Comparison of ENCODE assay signal across 30 mouse cellular contexts in genomic region chr11:72376562-72376961, GRCm38 (mm10). TPM values are rescaled to one million over a fixed set of nuclear protein-coding genes. Genes with fewer than 3 reads are reported as not detected.
DNase-seq lines count a peak whose midpoint lies in the region; ATAC-seq and TF ChIP-seq lines count a peak whose summit lies in the region.
"Had no signal": no experiment of that assay in that cellular context is flagged by ENCODE, and none has a peak within 500 bp of the region (broad histone marks: within the 10 kb centered on the region; RNA-seq: fewer than 3 reads in every experiment).

No protein-coding gene starts in this region.

- no peaks in the 10 kb centered on the region for H3K79me2 ChIP-seq in MEL (ENCODE audit: control insufficient read depth, insufficient read depth, low read length, poor library complexity)

- no peak for TF ChIP-seq POLR2A in MEL (IDR thresholded peaks at IDR 0.05; ENCODE audit: control insufficient read depth in 1 of 2, insufficient read depth in 1 of 2, low read depth in 1 of 2, low read length in 2 of 2, poor library complexity in 1 of 2)

- no peak for TF ChIP-seq CTCF in heart, postnatal 0 days (IDR thresholded peaks at IDR 0.05; ENCODE audit: low read depth)
- TF ChIP-seq CTCF in MEL (IDR thresholded peaks at IDR 0.05 in 2 of 3, conservative IDR thresholded peaks at IDR 0.05 in 1 of 3; ENCODE audit: control insufficient read depth in 1 of 3, insufficient read depth in 1 of 3, low read depth in 2 of 3, low read length in 3 of 3, poor library complexity in 1 of 3, severe bottlenecking in 1 of 3): no peak

- TF ChIP-seq RAD21 in MEL (IDR thresholded peaks at IDR 0.05; ENCODE audit: low read depth, low read length): no peak

- no peak overlapping the region for H3K27ac ChIP-seq in heart, embryonic 12.5 days (ENCODE audit: poor library complexity, severe bottlenecking)
- no peak overlapping the region for H3K27ac ChIP-seq in heart, postnatal 0 days (ENCODE audit: low read depth)
- no peak overlapping the region for H3K27ac ChIP-seq in MEL (ENCODE audit: control insufficient read depth, low read depth, low read length)
- H3K27ac ChIP-seq: embryonic facial prominence, embryonic 10.5 days; embryonic facial prominence, embryonic 13.5 days; forebrain, embryonic 12.5 days; forebrain, embryonic 15.5 days; hindbrain, embryonic 14.5 days had no signal

- H3K9ac ChIP-seq in heart, embryonic 12.5 days: no peak overlapping the region
- no peak overlapping the region for H3K9ac ChIP-seq in heart, postnatal 0 days (replicated peaks; ENCODE audit: low read depth, low read length)
- H3K9ac ChIP-seq in MEL (ENCODE audit: control insufficient read depth, low read depth, low read length, poor library complexity, severe bottlenecking): no peak overlapping the region
- H3K9ac ChIP-seq: embryonic facial prominence, embryonic 13.5 days; forebrain, embryonic 12.5 days; forebrain, embryonic 15.5 days; hindbrain, embryonic 14.5 days had no signal

- intact Hi-C loops in heart, postnatal 36 days (cut with DNase I): no loop called here

- peaks cover 3% of the 10 kb centered on the region; the same call in 1 of the 2 replicates for H3K9me3 ChIP-seq in heart, embryonic 12.5 days (replicated peaks)
- no peaks in the 10 kb centered on the region for H3K9me3 ChIP-seq in heart, postnatal 0 days (replicated peaks; ENCODE audit: control insufficient read depth, low read length)
- no peaks in the 10 kb centered on the region for H3K9me3 ChIP-seq in MEL (replicated peaks; ENCODE audit: insufficient read depth, low read length)
- H3K9me3 ChIP-seq: embryonic facial prominence, embryonic 13.5 days; forebrain, embryonic 12.5 days; forebrain, embryonic 15.5 days had no signal

- WGBS in heart, embryonic 12.5 days: 56% methylated on average over 2 of the region's 2 CpGs
- 75% methylated on average over 2 of the region's 2 CpGs for WGBS in heart, postnatal 0 days

- H3K4me3 ChIP-seq in heart, embryonic 12.5 days: no peak overlapping the region
- H3K4me3 ChIP-seq in heart, postnatal 0 days (ENCODE audit: low read depth, low read length): no peak overlapping the region
- H3K4me3 ChIP-seq in MEL (ENCODE audit: control insufficient read depth in 1 of 2, insufficient read depth in 1 of 2, low read depth in 2 of 2, low read length in 2 of 2): no peak overlapping the region
- H3K4me3 ChIP-seq: embryonic facial prominence, embryonic 10.5 days; embryonic facial prominence, embryonic 13.5 days; erythroblast, embryonic 14.5 days; forebrain, embryonic 12.5 days; forebrain, embryonic 15.5 days had no signal

- H3K27me3 ChIP-seq in heart, embryonic 12.5 days (replicated peaks): no peaks in the 10 kb centered on the region
- no peaks in the 10 kb centered on the region for H3K27me3 ChIP-seq in heart, postnatal 0 days (ENCODE audit: control insufficient read depth, insufficient read depth, low read length)
- H3K27me3 ChIP-seq in MEL (ENCODE audit: control insufficient read depth in 1 of 2, insufficient read depth in 2 of 2, low read length in 2 of 2): peaks cover 0 to 2% of the 10 kb centered on the region in 2 experiments; a peak in 1 of 4 replicates
- H3K27me3 ChIP-seq: embryonic facial prominence, embryonic 13.5 days; forebrain, embryonic 12.5 days; forebrain, embryonic 15.5 days; Patski had no signal

- ATAC-seq in heart, embryonic 12.5 days (ENCODE audit: insufficient number of reproducible peaks, low FRiP score): peak; percentile 63; the same call in 1 of the 2 replicates
- no peak for ATAC-seq in heart, postnatal 0 days (ENCODE audit: insufficient read depth, low read depth)
- ATAC-seq: activated CD4-positive, CD25-positive, alpha-beta regulatory T cell, adult 4 months; forebrain, embryonic 15.5 days; Patski had no signal

- no peak for DNase-seq in heart, postnatal 36 days
- DNase-seq in heart, postnatal 0 days (ENCODE audit: low spot score): peak; percentile 28
- DNase-seq in heart, adult 8-10 months (ENCODE audit: low spot score): no peak
- DNase-seq in MEL (ENCODE audit: low read depth, low spot score): peak; percentile 38
- DNase-seq in ZHBTc4 (ENCODE audit: low read depth, low spot score): peak; percentile 68
- no peak for DNase-seq in testis, postnatal 14 days (ENCODE audit: low spot score)
- DNase-seq: adrenal gland, adult 8-10 months; adrenal gland, postnatal 25 days; B cell, adult 2 months; cerebellum, adult 11-12 months; cerebellum, adult 8-10 months; cerebellum, postnatal 10 days; cerebellum, postnatal 36 days; embryo, embryonic 11 days; gastrocnemius, postnatal 10 days; heart, adult 11 months; heart, postnatal 4 days; kidney, adult 11 months; kidney, adult 8-10 months had no signal

- no peak overlapping the region for H3K4me2 ChIP-seq in heart, embryonic 12.5 days
- no peak overlapping the region for H3K4me2 ChIP-seq in heart, postnatal 0 days (ENCODE audit: low read depth, low read length)
- H3K4me2 ChIP-seq: embryonic facial prominence, embryonic 13.5 days; forebrain, embryonic 12.5 days; forebrain, embryonic 15.5 days; hindbrain, embryonic 14.5 days had no signal

- no peaks in the 10 kb centered on the region for H3K36me3 ChIP-seq in heart, embryonic 12.5 days
- H3K36me3 ChIP-seq in heart, postnatal 0 days (replicated peaks; ENCODE audit: control insufficient read depth, insufficient read depth, low read length): no peaks in the 10 kb centered on the region
- no peaks in the 10 kb centered on the region for H3K36me3 ChIP-seq in MEL (ENCODE audit: control insufficient read depth in 1 of 2, insufficient read depth in 2 of 2, low read length in 2 of 2)
- H3K36me3 ChIP-seq: embryonic facial prominence, embryonic 10.5 days; embryonic facial prominence, embryonic 13.5 days; forebrain, embryonic 12.5 days; forebrain, embryonic 15.5 days had no signal

- TF ChIP-seq EP300 in heart, postnatal 0 days (IDR thresholded peaks at IDR 0.05; ENCODE audit: low read depth): no peak
- TF ChIP-seq EP300 in MEL (IDR thresholded peaks at IDR 0.05; ENCODE audit: low read depth in 1 of 2, low read length in 2 of 2): peak; percentile 64 to 72

- 0 out of 2 replicates have a peak, but pooled peaks cover 3% of the 10 kb centered on the region for H3K4me1 ChIP-seq in heart, embryonic 12.5 days (replicated peaks)
- no peaks in the 10 kb centered on the region for H3K4me1 ChIP-seq in heart, postnatal 0 days (ENCODE audit: control insufficient read depth, insufficient read depth)
- peaks cover 0 to 8% of the 10 kb centered on the region in 2 experiments; a peak in 1 of 4 replicates for H3K4me1 ChIP-seq in MEL (ENCODE audit: control insufficient read depth in 1 of 2, insufficient read depth in 2 of 2, low read length in 2 of 2)
- H3K4me1 ChIP-seq: forebrain, embryonic 12.5 days; forebrain, embryonic 15.5 days had no signal

TF ChIP-seq in MEL, 35 proteins besides CTCF, POLR2A, EP300 and RAD21 (continues in another document):
- TF ChIP-seq GATA1 (IDR thresholded peaks at IDR 0.05; ENCODE audit: low read depth, low read length) (peak; percentile 38; the same call in 1 of the 2 replicates), TAL1 (IDR thresholded peaks at IDR 0.05; ENCODE audit: low read length) (no peak), UBTF (IDR thresholded peaks at IDR 0.05; ENCODE audit: borderline replicate concordance, insufficient read depth, low read depth, low read length) (no peak), GABPA (IDR thresholded peaks at IDR 0.05; ENCODE audit: low read depth, low read length) (no peak), JUND (IDR thresholded peaks at IDR 0.05; ENCODE audit: low read depth, low read length) (no peak), RCOR1 (IDR thresholded peaks at IDR 0.05; ENCODE audit: low read depth, low read length) (peak; percentile 34; the same call in 1 of the 2 replicates), ETS1 (IDR thresholded peaks at IDR 0.05; ENCODE audit: low read depth, low read length) (no peak; the same call in 1 of the 2 replicates), CHD1 (IDR thresholded peaks at IDR 0.05; ENCODE audit: low read depth, low read length) (no peak), MYB (IDR thresholded peaks at IDR 0.05; ENCODE audit: low read depth, low read length) (peak; percentile 62; the same call in 1 of the 2 replicates), E2F4 (IDR thresholded peaks at IDR 0.05; ENCODE audit: borderline replicate concordance, low read depth, low read length) (no peak), MYC (IDR thresholded peaks at IDR 0.05; ENCODE audit: low read depth, low read length) (no peak), TCF12 (IDR thresholded peaks at IDR 0.05; ENCODE audit: low read depth, low read length) (0 out of 2 replicates have a peak, but pooled peaks have one; percentile 18)

RNA-seq across cellular contexts. Expression of gene Tekt1, which starts 14.3 kb away (rescaled TPM):
- 0.32 and 0.85 TPM in 2 replicates for polyA plus RNA-seq in heart, embryonic 12.5 days (2016; fragmentation: Nextera tagmentation; extraction: Ambion mirVana)
- total RNA-seq in heart, postnatal 36 days (2021): not detected
- not detected in 2 replicates for total RNA-seq in heart, postnatal 0 days (2014; rRNA removed; ENCODE audit: low replicate concordance)
- 0.19 and 0.62 TPM in 2 replicates for polyA plus RNA-seq in heart, postnatal 0 days (2015; fragmentation: Nextera tagmentation; extraction: Ambion mirVana)
- total RNA-seq in heart, adult 8-10 months (2022): under 1 TPM in 1 of 4 experiments, not detected in 3; 0.28 TPM
- not detected in 2 replicates for total RNA-seq in MEL (2012; rRNA removed)
- polyA plus RNA-seq in MEL (2012; ENCODE audit: insufficient read depth in 1 of 2, insufficient read length in 2 of 2, low read depth in 1 of 2, low replicate concordance in 2 of 2, missing spikeins in 1 of 2): not detected
- polyA plus RNA-seq: activated CD4-positive, CD25-positive, alpha-beta regulatory T cell, adult 4 months; erythroblast, embryonic 14.5 days; Patski had no signal

RNA-seq across cellular contexts. Expression of gene Smtnl2, which starts 35.0 kb away (rescaled TPM):
- 191 and 194 TPM in 2 replicates for polyA plus RNA-seq in heart, embryonic 12.5 days (2016; fragmentation: Nextera tagmentation; extraction: Ambion mirVana)
- total RNA-seq in heart, postnatal 36 days (2021): 10 to 100 TPM; 18.2 to 19.5 TPM
- 88.5 and 93.0 TPM in 2 replicates for total RNA-seq in heart, postnatal 0 days (2014; rRNA removed; ENCODE audit: low replicate concordance)
- polyA plus RNA-seq in heart, postnatal 0 days (2015; fragmentation: Nextera tagmentation; extraction: Ambion mirVana): 72.9 and 79.2 TPM in 2 replicates
- total RNA-seq in heart, adult 8-10 months (2022): 10 to 100 TPM; 13.6 to 18.9 (median 16.5) TPM
- total RNA-seq in MEL (2012; rRNA removed): 10.9 and 11.1 TPM in 2 replicates
- 10 to 100 TPM in 1 of 2 experiments, not detected in 1; 10.2 TPM for polyA plus RNA-seq in MEL (2012; ENCODE audit: insufficient read depth in 1 of 2, insufficient read length in 2 of 2, low read depth in 1 of 2, low replicate concordance in 2 of 2, missing spikeins in 1 of 2)
- polyA plus RNA-seq: activated CD4-positive, CD25-positive, alpha-beta regulatory T cell, adult 4 months; erythroblast, embryonic 14.5 days had no signal

RNA-seq across cellular contexts. Expression of gene Ggt6, which starts 58.8 kb away (rescaled TPM):
- polyA plus RNA-seq in heart, embryonic 12.5 days (2016; fragmentation: Nextera tagmentation; extraction: Ambion mirVana): not detected in 2 replicates
- not detected for total RNA-seq in heart, postnatal 36 days (2021)
- 5.3 TPM in 1 of 2 replicates, not detected in the other for total RNA-seq in heart, postnatal 0 days (2014; rRNA removed; ENCODE audit: low replicate concordance)
- polyA plus RNA-seq in heart, postnatal 0 days (2015; fragmentation: Nextera tagmentation; extraction: Ambion mirVana): 0.05 TPM in 1 of 2 replicates, not detected in the other
- total RNA-seq in heart, adult 8-10 months (2022): under 1 TPM in 2 of 4 experiments, not detected in 2; 0.32 to 0.44 TPM
- total RNA-seq in MEL (2012; rRNA removed): not detected in 2 replicates
- polyA plus RNA-seq in MEL (2012; ENCODE audit: insufficient read depth in 1 of 2, insufficient read length in 2 of 2, low read depth in 1 of 2, low replicate concordance in 2 of 2, missing spikeins in 1 of 2): under 1 TPM in 1 of 2 experiments, not detected in 1; 0.04 TPM
- total RNA-seq: heart, postnatal 4 days had no signal
- polyA plus RNA-seq: activated CD4-positive, CD25-positive, alpha-beta regulatory T cell, adult 4 months; erythroblast, embryonic 14.5 days; forebrain, embryonic 12.5 days; forebrain, embryonic 15.5 days; heart, embryonic 14.5 days; hindbrain, embryonic 11.5 days had no signal

Comparison
In these comparisons a context has a peak if more than half of its experiments do, and no peak if none do; other contexts are left out.
1. DNase-seq: peak in heart, postnatal 0 days (single experiment), MEL (single experiment) and ZHBTc4 (single experiment); none in heart, postnatal 36 days (0 of 2), heart, adult 8-10 months (single experiment) and testis, postnatal 14 days (single experiment).